24 mouse cellular contexts compared by ENCODE assay signal in genomic region chr19:38798801-38799200, GRCm38 (mm10). TPM values are rescaled to one million over a fixed set of nuclear protein-coding genes. Genes with fewer than 3 reads are reported as not detected.
DNase-seq lines count a peak whose midpoint lies in the region; ATAC-seq lines count a peak whose summit lies in the region.
"Had no signal": no experiment of that assay in that cellular context is flagged by ENCODE, and none has a peak within 500 bp of the region (broad histone marks: within the 10 kb centered on the region; RNA-seq: fewer than 3 reads in every experiment).

No protein-coding gene starts in this region.

- peak; percentile 85 for DNase-seq in heart, adult 11 months
- no peak for DNase-seq in heart, postnatal 4 days
- DNase-seq in layer of hippocampus, adult 8-10 months (ENCODE audit: low spot score in 2 of 2) = peak; percentile 17 to 23
- no peak for DNase-seq in layer of hippocampus, adult 9-10 months (ENCODE audit: low spot score)
- DNase-seq in right cerebral cortex, adult 18-20 months = peak; percentile 37
- no peak for DNase-seq in right cerebral cortex, postnatal 25 days
- DNase-seq in skeletal muscle tissue, adult 2 months (ENCODE audit: low read depth, low spot score) = peak; percentile 74
- DNase-seq: cerebellum, adult 8-10 months; kidney, adult 9 months; kidney, postnatal 4 days; lung, adult 2 months; spleen, adult 18-20 months; thymus, adult 2 months had no signal

- no peak overlapping the region for H3K4me3 ChIP-seq in intestine, embryonic 16.5 days (ENCODE audit: low read length)
- H3K4me3 ChIP-seq: erythroblast, embryonic 14.5 days; forebrain, embryonic 15.5 days; hindbrain, embryonic 10.5 days; limb, embryonic 10.5 days; midbrain, embryonic 12.5 days; myocyte; neural tube, embryonic 15.5 days had no signal

- no peak for ATAC-seq in intestine, embryonic 16.5 days
- ATAC-seq: forebrain, embryonic 15.5 days; inflammation-experienced regulatory T-cells, adult 6 months had no signal

- H3K36me3 ChIP-seq in intestine, embryonic 16.5 days (ENCODE audit: control insufficient read depth, insufficient read depth, low read length) = 0 out of 2 replicates have a peak, but pooled peaks cover 11% of the 10 kb centered on the region

- H3K27me3 ChIP-seq in intestine, embryonic 16.5 days (replicated peaks; ENCODE audit: control insufficient read depth, insufficient read depth, low read length) = no peaks in the 10 kb centered on the region
- H3K27me3 ChIP-seq: forebrain, embryonic 15.5 days; midbrain, embryonic 12.5 days; neural tube, embryonic 15.5 days had no signal

- no peak overlapping the region for H3K27ac ChIP-seq in intestine, embryonic 16.5 days (ENCODE audit: low read length)
- H3K27ac ChIP-seq: forebrain, embryonic 15.5 days; hindbrain, embryonic 10.5 days; limb, embryonic 10.5 days; macrophage; midbrain, embryonic 12.5 days; neural tube, embryonic 15.5 days had no signal

- H3K9ac ChIP-seq in intestine, embryonic 16.5 days (ENCODE audit: low read depth, low read length) = no peak overlapping the region
- H3K9ac ChIP-seq: forebrain, embryonic 15.5 days; midbrain, embryonic 12.5 days; neural tube, embryonic 15.5 days had no signal

- no peaks in the 10 kb centered on the region for H3K9me3 ChIP-seq in intestine, embryonic 16.5 days (ENCODE audit: control insufficient read depth, low read length)
- H3K9me3 ChIP-seq: forebrain, embryonic 15.5 days; hindbrain, embryonic 10.5 days; limb, embryonic 10.5 days; midbrain, embryonic 12.5 days; neural tube, embryonic 15.5 days had no signal

- no peak overlapping the region for H3K4me2 ChIP-seq in intestine, embryonic 16.5 days (ENCODE audit: low read depth, low read length)
- H3K4me2 ChIP-seq: forebrain, embryonic 15.5 days; liver, embryonic 11.5 days; midbrain, embryonic 12.5 days; neural tube, embryonic 15.5 days had no signal

- H3K4me1 ChIP-seq in intestine, embryonic 16.5 days (ENCODE audit: control insufficient read depth, insufficient read depth, low read length) = no peaks in the 10 kb centered on the region
- H3K4me1 ChIP-seq: forebrain, embryonic 15.5 days; hindbrain, embryonic 10.5 days; limb, embryonic 10.5 days; midbrain, embryonic 12.5 days; neural tube, embryonic 15.5 days had no signal

- 91% methylated on average over 6 of the region's 6 CpGs for WGBS in intestine, embryonic 16.5 days

RNA-seq across cellular contexts. Expression of gene Noc3l, which starts 20.2 kb away (rescaled TPM):
- 1 to 10 TPM; 6.6 to 6.9 TPM for total RNA-seq in heart, postnatal 4 days (2021)
- 10 to 100 TPM; 12.7 to 16.1 (median 14.5) TPM for total RNA-seq in layer of hippocampus, adult 8-10 months (2022)
- 5.3 and 5.9 TPM in 2 replicates for polyA plus RNA-seq in intestine, embryonic 16.5 days (2015; fragmentation: Nextera tagmentation; extraction: Ambion mirVana)

RNA-seq across cellular contexts. Expression of gene Tbc1d12, which starts 37.6 kb away (rescaled TPM):
- total RNA-seq in heart, postnatal 4 days (2021) = 1 to 10 TPM; 6.1 TPM
- total RNA-seq in layer of hippocampus, adult 8-10 months (2022) = 10 to 100 TPM; 11.7 to 12.5 (median 12.2) TPM
- 1.0 TPM in 2 replicates for polyA plus RNA-seq in intestine, embryonic 16.5 days (2015; fragmentation: Nextera tagmentation; extraction: Ambion mirVana)

Comparison
In these comparisons a context has a peak if more than half of its experiments do, and no peak if none do; other contexts are left out.
1. DNase-seq: peak in heart, adult 11 months (single experiment), layer of hippocampus, adult 8-10 months (2 of 2), right cerebral cortex, adult 18-20 months (single experiment) and skeletal muscle tissue, adult 2 months (single experiment); none in heart, postnatal 4 days (single experiment), layer of hippocampus, adult 9-10 months (single experiment) and right cerebral cortex, postnatal 25 days (single experiment).